Mouse (Mus musculus): ENCODE measurements at regions not wholly inside any gene's neighbourhood (a gene's known extent, or its start where the extent isn't known, plus 50 kb on each side); places are given as distances from the start of the nearest gene placed in this dataset.

DNA sequence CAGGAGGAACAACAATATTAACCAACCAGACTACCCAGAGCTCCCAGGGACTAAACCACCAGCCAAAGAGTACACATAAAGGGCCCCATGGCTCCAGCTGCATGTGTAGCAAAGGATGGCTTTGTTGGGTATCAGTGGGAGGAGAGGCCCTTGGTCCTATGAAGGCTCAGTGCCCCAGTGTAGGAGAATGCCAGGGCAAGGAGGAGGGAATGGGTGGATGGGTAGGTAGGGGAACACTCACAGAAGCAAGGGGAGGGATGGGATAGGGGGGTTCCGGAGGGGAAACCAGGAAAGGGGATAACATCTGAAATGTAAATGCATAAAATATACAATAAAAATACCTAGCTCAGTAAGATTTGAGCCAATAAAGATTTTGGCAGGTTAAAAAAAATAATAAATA, 86.4 kb upstream of the Gm34302 start:
- Histone ChIP-seq H3K4me2 (replicated peaks) (no peak overlapping the region), H3K4me1 (no peaks in the 10 kb centered on the region), H3K27me3 (no peaks in the 10 kb centered on the region), H3K9me3 (no peaks in the 10 kb centered on the region), H3K9ac (replicated peaks) (no peak overlapping the region), H3K27ac (replicated peaks) (no peak overlapping the region), H3K36me3 (no peaks in the 10 kb centered on the region), H3K4me3 (no peak overlapping the region)
- 94% methylated on average over 1 of the region's 1 CpGs for WGBS
- 0 out of 2 replicates have a peak, but pooled peaks have one; percentile 46 for ATAC-seq (replicated peaks)

- Histone ChIP-seq H3K4me2 (replicated peaks) (no peak overlapping the region), H3K27ac (replicated peaks) (no peak overlapping the region), H3K4me3 (no peak overlapping the region), H3K4me1 (no peaks in the 10 kb centered on the region), H3K27me3 (no peaks in the 10 kb centered on the region), H3K36me3 (no peaks in the 10 kb centered on the region), H3K9ac (replicated peaks) (no peak overlapping the region), H3K9me3 (no peaks in the 10 kb centered on the region)
- ATAC-seq (replicated peaks): 0 out of 2 replicates have a peak, but pooled peaks have one; percentile 36
- 50% methylated on average over 7 of the region's 7 CpGs for WGBS
Observed at GRCm38 (mm10) chr3:63569004-63569596, 85.4 kb upstream of the Gm34302 start.

- H3K4me1 ChIP-seq: no peaks in the 10 kb centered on the region
- H3K4me3 ChIP-seq: no peak overlapping the region
- no peaks in the 10 kb centered on the region for H3K36me3 ChIP-seq
- no peak overlapping the region for H3K9ac ChIP-seq (replicated peaks)
- ATAC-seq (replicated peaks): no peak
- H3K27me3 ChIP-seq: no peaks in the 10 kb centered on the region
- H3K9me3 ChIP-seq: no peaks in the 10 kb centered on the region
- H3K4me2 ChIP-seq (replicated peaks): no peak overlapping the region
- 84% methylated on average over 3 of the region's 3 CpGs for WGBS
- no peak overlapping the region for H3K27ac ChIP-seq (replicated peaks)
Observed at GRCm38 (mm10) chr3:63567726-63568125, 84.0 kb upstream of the Gm34302 start.

DNA sequence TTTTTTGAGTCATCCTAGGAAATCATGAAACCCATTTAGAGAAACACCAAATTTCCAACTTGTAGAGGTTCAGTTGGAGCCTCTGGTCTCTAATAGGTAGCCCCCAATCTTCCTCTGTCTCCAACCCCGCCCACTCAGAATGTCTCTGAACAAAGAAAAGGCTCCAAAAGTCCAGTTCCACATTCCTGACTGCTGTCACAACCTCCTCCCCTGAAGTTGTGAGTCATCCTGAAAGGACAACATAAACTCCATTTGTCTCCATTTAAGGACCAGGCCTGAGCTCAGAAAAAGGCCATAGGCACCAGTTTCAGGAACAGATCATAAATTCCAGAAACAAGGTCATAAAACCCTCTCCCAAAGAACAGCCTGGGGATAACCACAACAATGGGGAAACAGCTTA, 79.4 kb upstream of the Gm34302 start:
- no peak overlapping the region for H3K27ac ChIP-seq (replicated peaks)
- no peaks in the 10 kb centered on the region for H3K27me3 ChIP-seq
- no peak overlapping the region for H3K9ac ChIP-seq (replicated peaks)
- H3K4me2 ChIP-seq (replicated peaks): no peak overlapping the region
- no peaks in the 10 kb centered on the region for H3K9me3 ChIP-seq
- H3K4me3 ChIP-seq: no peak overlapping the region
- WGBS: 81% methylated on average over 1 of the region's 1 CpGs
- H3K36me3 ChIP-seq: no peaks in the 10 kb centered on the region
- H3K4me1 ChIP-seq: no peaks in the 10 kb centered on the region
- ATAC-seq (replicated peaks): no peak

GRCm38 (mm10) chr3:63562532-63562931, 78.9 kb upstream of the Gm34302 start:
- no peaks in the 10 kb centered on the region for H3K36me3 ChIP-seq

DNA sequence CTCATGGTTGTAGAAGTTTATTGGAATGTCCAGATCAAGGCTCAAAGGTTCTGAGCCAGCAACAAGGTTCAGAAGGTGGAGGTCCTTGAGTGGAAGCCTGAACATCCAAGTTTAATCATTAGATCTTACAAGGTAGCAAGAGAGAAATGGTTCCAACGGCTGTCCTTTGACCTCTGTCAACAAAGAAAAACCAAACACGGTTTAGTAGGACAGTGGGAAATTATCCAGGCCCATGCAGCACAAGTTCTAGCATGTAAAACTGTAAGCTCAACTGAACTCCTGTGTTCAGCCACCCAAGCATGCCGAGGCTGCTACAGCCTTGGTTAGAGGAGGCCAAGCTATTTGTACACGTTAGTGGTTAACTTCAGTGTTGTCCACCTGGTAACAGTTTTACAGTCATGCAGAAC, 77.1 kb upstream of the Gm34302 start:
- no peaks in the 10 kb centered on the region for H3K4me1 ChIP-seq
- no peaks in the 10 kb centered on the region for H3K27me3 ChIP-seq
- no peak overlapping the region for H3K4me2 ChIP-seq (replicated peaks)
- no peak for ATAC-seq (replicated peaks)
- H3K9me3 ChIP-seq: no peaks in the 10 kb centered on the region
- no peak overlapping the region for H3K9ac ChIP-seq (replicated peaks)
- H3K36me3 ChIP-seq: no peaks in the 10 kb centered on the region
- no peak overlapping the region for H3K27ac ChIP-seq (replicated peaks)
- no peak overlapping the region for H3K4me3 ChIP-seq
- 87% methylated on average over 4 of the region's 4 CpGs for WGBS

More at GRCm38 (mm10) chr3:63562532-63562931, 78.9 kb upstream of the Gm34302 start:
- Histone ChIP-seq H3K27ac (replicated peaks) (no peak overlapping the region), H3K27me3 (no peaks in the 10 kb centered on the region), H3K4me3 (no peak overlapping the region), H3K4me1 (no peaks in the 10 kb centered on the region), H3K4me2 (replicated peaks) (no peak overlapping the region), H3K9ac (replicated peaks) (no peak overlapping the region), H3K9me3 (no peaks in the 10 kb centered on the region)
- no peak for ATAC-seq (replicated peaks)

DNA sequence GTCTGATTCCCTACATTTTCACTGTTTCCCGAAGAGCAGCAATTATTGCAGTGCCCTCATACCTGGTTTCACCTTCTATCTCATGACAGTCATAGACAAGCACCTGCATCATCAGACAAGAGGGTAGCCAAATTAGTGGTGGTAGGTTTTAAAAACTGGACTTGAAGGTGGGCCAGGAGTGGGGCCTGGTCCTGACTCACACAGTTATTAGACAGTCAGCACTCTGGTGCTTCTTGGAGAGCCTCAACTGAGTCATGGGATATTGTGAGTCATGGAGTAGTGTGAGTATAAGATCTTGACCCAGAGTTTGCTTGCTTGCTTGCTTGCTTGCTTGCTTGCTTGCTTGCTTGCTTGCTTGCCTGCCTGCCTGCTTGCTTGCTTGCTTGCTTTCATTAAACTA, 73.1 kb upstream of the Gm34302 start:
- no peaks in the 10 kb centered on the region for H3K9me3 ChIP-seq
- no peak overlapping the region for H3K4me3 ChIP-seq
- no peaks in the 10 kb centered on the region for H3K4me1 ChIP-seq
- H3K27me3 ChIP-seq: no peaks in the 10 kb centered on the region
- no peak overlapping the region for H3K27ac ChIP-seq (replicated peaks)
- H3K4me2 ChIP-seq (replicated peaks): no peak overlapping the region
- H3K9ac ChIP-seq (replicated peaks): no peak overlapping the region
- ATAC-seq (replicated peaks): no peak
- 100% methylated on average over 1 of the region's 1 CpGs for WGBS
- no peaks in the 10 kb centered on the region for H3K36me3 ChIP-seq

- no peak overlapping the region for H3K9ac ChIP-seq (replicated peaks)
- H3K4me3 ChIP-seq: no peak overlapping the region
- peak; percentile 82 for ATAC-seq (replicated peaks)
- H3K9me3 ChIP-seq: no peaks in the 10 kb centered on the region
- no peak overlapping the region for H3K27ac ChIP-seq (replicated peaks)
- H3K36me3 ChIP-seq: no peaks in the 10 kb centered on the region
- no peaks in the 10 kb centered on the region for H3K4me1 ChIP-seq
- 3% methylated on average over 9 of the region's 9 CpGs for WGBS
- no peak overlapping the region for H3K4me2 ChIP-seq (replicated peaks)
- no peaks in the 10 kb centered on the region for H3K27me3 ChIP-seq
Observed at GRCm38 (mm10) chr3:63554872-63555271, 71.2 kb upstream of the Gm34302 start.

- no peak overlapping the region for H3K27ac ChIP-seq (replicated peaks)
- no peak overlapping the region for H3K4me3 ChIP-seq
- no peaks in the 10 kb centered on the region for H3K9me3 ChIP-seq
- H3K27me3 ChIP-seq: no peaks in the 10 kb centered on the region
- no peak overlapping the region for H3K9ac ChIP-seq (replicated peaks)
- no peaks in the 10 kb centered on the region for H3K36me3 ChIP-seq
- no peak overlapping the region for H3K4me2 ChIP-seq (replicated peaks)
- H3K4me1 ChIP-seq: no peaks in the 10 kb centered on the region
- WGBS: 91% methylated on average over 2 of the region's 2 CpGs
- ATAC-seq (replicated peaks): no peak
Observed at GRCm38 (mm10) chr3:63553426-63553825, 69.7 kb upstream of the Gm34302 start.

DNA sequence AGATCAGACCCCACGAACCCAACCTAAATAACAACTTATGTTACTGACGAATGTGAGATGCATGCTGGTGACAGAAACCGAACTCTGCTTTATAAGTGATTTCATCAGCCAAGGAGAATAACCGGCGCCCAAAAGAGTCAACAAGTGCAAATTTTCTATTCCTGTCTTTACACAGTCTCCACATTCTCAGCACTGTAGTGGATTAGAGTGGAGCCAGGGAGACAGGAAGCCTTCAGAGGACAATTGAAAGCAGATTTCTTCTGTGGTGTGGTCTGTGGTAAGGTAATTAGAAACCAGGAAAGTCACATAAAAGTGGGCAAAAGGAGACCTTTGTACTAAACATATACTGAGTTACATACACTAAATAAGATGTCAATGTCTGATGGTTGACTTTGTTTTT, 68.0 kb upstream of the Gm34302 start:
- H3K9ac ChIP-seq (replicated peaks): no peak overlapping the region
- no peak overlapping the region for H3K4me2 ChIP-seq (replicated peaks)
- WGBS: 77% methylated on average over 5 of the region's 5 CpGs
- no peak for ATAC-seq (replicated peaks)
- no peaks in the 10 kb centered on the region for H3K9me3 ChIP-seq
- H3K36me3 ChIP-seq: no peaks in the 10 kb centered on the region
- no peak overlapping the region for H3K4me3 ChIP-seq
- H3K27me3 ChIP-seq: no peaks in the 10 kb centered on the region
- no peak overlapping the region for H3K27ac ChIP-seq (replicated peaks)
- H3K4me1 ChIP-seq: no peaks in the 10 kb centered on the region

- no peak overlapping the region for H3K27ac ChIP-seq (replicated peaks)
- WGBS: 69% methylated on average over 4 of the region's 4 CpGs
- no peak for ATAC-seq (replicated peaks)
- no peaks in the 10 kb centered on the region for H3K9me3 ChIP-seq
- H3K9ac ChIP-seq (replicated peaks): no peak overlapping the region
- H3K4me1 ChIP-seq: no peaks in the 10 kb centered on the region; the same call in 1 of the 2 replicates
- H3K36me3 ChIP-seq: no peaks in the 10 kb centered on the region
- no peaks in the 10 kb centered on the region for H3K27me3 ChIP-seq
- H3K4me3 ChIP-seq: no peak overlapping the region
- H3K4me2 ChIP-seq (replicated peaks): no peak overlapping the region
Observed at GRCm38 (mm10) chr3:63542638-63543408, 59.1 kb upstream of the Gm34302 start.

DNA sequence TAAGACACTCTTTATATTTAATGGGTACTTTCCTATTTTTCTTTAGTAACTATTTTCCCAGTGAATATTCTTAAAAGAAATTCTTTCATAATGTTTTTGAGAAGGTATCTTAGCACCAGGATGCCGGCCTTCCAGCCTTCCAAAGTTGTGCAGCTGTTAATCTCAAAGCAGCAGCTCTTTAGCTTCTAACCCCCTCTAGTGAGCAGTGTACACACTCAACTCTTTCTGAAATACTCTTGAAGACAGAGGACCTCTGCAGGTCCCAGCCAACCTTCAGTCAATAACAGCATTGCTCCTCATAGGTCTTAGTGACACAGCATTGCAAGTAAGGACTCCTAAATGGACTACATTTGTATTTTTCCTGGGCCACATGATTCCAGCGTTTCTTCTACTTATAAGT, 55.2 kb upstream of the Gm34302 start:
- no peak for ATAC-seq (replicated peaks)
- peaks cover 3% of the 10 kb centered on the region; the same call in 1 of the 2 replicates for H3K4me1 ChIP-seq

More for the DNA sequence above, 55.2 kb upstream of the Gm34302 start:
- no peak overlapping the region for H3K27ac ChIP-seq (replicated peaks)
- H3K36me3 ChIP-seq: no peaks in the 10 kb centered on the region
- H3K27me3 ChIP-seq: no peaks in the 10 kb centered on the region
- WGBS: 69% methylated on average over 2 of the region's 2 CpGs
- H3K4me2 ChIP-seq (replicated peaks): no peak overlapping the region
- H3K9me3 ChIP-seq: no peaks in the 10 kb centered on the region
- no peak overlapping the region for H3K9ac ChIP-seq (replicated peaks)
- H3K4me3 ChIP-seq: no peak overlapping the region

Data from forebrain, embryonic 15.5 days (tissue).